Mouse (Mus musculus) cerebellum, postnatal 36 days (tissue): ENCODE results near the gene Spata6.

Source experiments
- DNase-seq, 2 experiments: peaks; one replicate each; pipeline ENCODE4 v3.0.0; 2021 to 2022; ENCODE audit warnings: mixed read lengths in 2 of 2

Spata6 gene

DNA sequence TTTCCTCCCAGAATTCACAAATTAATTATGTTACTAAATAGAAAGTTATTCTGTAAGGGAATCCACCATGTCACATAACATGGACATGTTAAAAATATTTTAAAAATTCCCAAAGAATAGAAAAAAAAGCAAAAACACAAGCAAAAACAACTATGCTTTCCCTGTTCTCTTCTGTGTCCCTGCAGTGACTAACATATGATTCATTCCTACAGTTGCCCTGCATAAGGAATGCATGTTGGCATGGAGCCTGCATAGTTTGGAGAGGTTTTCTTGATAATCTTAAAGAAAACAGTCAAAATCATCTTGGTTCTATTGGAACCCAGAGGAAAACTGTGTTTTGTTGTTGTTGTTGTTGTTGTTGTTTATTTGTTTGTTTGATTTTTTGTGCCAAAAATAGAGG lies 132.8 kb downstream of the Spata6 start:
- DNase-seq, result no peak

DNA sequence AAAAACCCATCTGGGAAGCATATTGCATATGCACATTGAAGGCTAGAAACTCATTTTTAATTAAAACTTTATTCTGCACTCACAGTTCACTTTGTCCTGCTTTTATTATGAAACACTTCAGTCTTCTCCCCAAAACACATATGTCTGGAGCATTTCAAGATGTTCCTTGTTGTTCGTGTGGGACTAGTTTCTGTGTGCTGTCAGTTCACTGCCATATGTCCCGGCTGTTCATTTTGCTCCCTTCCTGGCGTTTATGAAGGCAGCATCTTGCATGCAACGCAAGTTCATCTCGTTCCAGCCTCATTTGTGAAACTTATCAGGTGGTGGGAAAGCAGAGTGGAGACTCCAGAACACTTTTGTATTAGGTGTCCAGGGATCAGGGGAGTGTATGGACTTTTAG lies 146.9 kb downstream of the Spata6 start:
- no peak for DNase-seq

DNA sequence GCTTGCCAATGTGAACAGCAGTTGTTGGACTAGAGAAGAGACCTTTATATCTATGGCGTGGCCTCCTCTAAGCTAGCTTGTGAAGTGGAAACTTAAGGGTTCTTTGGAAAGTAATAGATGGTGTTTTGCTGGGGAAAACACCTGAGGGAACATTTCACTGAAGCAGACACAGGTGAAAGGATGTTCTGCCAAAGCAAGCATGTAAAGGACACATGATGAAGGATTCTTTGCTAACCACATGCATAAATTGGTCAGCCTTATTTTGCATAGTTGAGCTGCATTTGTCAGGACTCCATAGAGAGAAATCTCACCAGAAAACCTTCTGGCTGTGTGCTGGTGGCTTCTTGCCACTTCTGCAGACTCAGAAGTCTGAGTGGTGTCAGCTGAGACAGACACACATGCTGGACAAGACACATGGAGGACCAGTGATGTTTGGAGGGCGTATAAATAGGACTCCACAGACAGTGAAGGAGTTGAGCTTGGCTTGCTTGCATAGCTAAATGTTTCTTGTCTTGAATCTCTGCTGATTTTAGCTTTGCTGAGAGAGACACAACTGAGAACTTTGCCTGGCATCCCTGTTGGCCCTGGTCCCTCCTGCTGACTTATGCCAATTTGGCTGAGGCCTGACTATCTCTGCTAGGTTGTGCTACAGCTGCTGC lies 148.1 kb downstream of the Spata6 start:
- no peak for DNase-seq
